Mouse (Mus musculus): Measurements from ENCODE around the gene Cntnap2. TPM values are rescaled to one million over a fixed set of nuclear protein-coding genes. Genes with fewer than 3 reads are reported as not detected.

Cntnap2 gene
- total RNA-seq, 2 experiments from 2014 or later = not detected

- no peak for ATAC-seq (replicated peaks; ENCODE audit: low FRiP score, poor library complexity, severe bottlenecking)
Measured at GRCm38 (mm10) chr6:45843736-45844135, 784.6 kb downstream of the Cntnap2 start.

- ATAC-seq (replicated peaks; ENCODE audit: low FRiP score, poor library complexity, severe bottlenecking) = no peak
Measured at GRCm38 (mm10) chr6:45871409-45871992, 812.3 kb downstream of the Cntnap2 start.

- no peak for ATAC-seq (replicated peaks; ENCODE audit: low FRiP score, poor library complexity, severe bottlenecking)
Measured at GRCm38 (mm10) chr6:45885486-45885885, 826.3 kb downstream of the Cntnap2 start.

GRCm38 (mm10) chr6:45887901-45888300, 828.7 kb downstream of the Cntnap2 start:
- ATAC-seq (replicated peaks; ENCODE audit: low FRiP score, poor library complexity, severe bottlenecking) = no peak

- ATAC-seq (replicated peaks; ENCODE audit: low FRiP score, poor library complexity, severe bottlenecking) = no peak
Measured at GRCm38 (mm10) chr6:45938263-45938662, 879.1 kb downstream of the Cntnap2 start.

GRCm38 (mm10) chr6:45938775-45939174, 879.6 kb downstream of the Cntnap2 start:
- no peak for ATAC-seq (replicated peaks; ENCODE audit: low FRiP score, poor library complexity, severe bottlenecking)

GRCm38 (mm10) chr6:45945144-45945985, 886.2 kb downstream of the Cntnap2 start:
- ATAC-seq (replicated peaks; ENCODE audit: low FRiP score, poor library complexity, severe bottlenecking) = no peak

- no peak for ATAC-seq (replicated peaks; ENCODE audit: low FRiP score, poor library complexity, severe bottlenecking)
Measured at GRCm38 (mm10) chr6:45954773-45955172, 895.6 kb downstream of the Cntnap2 start.

- no peak for ATAC-seq (replicated peaks; ENCODE audit: low FRiP score, poor library complexity, severe bottlenecking)
Measured at GRCm38 (mm10) chr6:45964494-45964893, 905.3 kb downstream of the Cntnap2 start.

- no peak for ATAC-seq (replicated peaks; ENCODE audit: low FRiP score, poor library complexity, severe bottlenecking)
Measured at GRCm38 (mm10) chr6:45974471-45975154, 915.5 kb downstream of the Cntnap2 start.

GRCm38 (mm10) chr6:45979171-45979570, 920.0 kb downstream of the Cntnap2 start:
- no peak for ATAC-seq (replicated peaks; ENCODE audit: low FRiP score, poor library complexity, severe bottlenecking)

GRCm38 (mm10) chr6:45988051-45988450, 928.9 kb downstream of the Cntnap2 start:
- no peak for ATAC-seq (replicated peaks; ENCODE audit: low FRiP score, poor library complexity, severe bottlenecking)

GRCm38 (mm10) chr6:45991086-45991485, 931.9 kb downstream of the Cntnap2 start:
- ATAC-seq (replicated peaks; ENCODE audit: low FRiP score, poor library complexity, severe bottlenecking) = no peak

GRCm38 (mm10) chr6:46022515-46023143, 963.5 kb downstream of the Cntnap2 start:
- ATAC-seq (replicated peaks; ENCODE audit: low FRiP score, poor library complexity, severe bottlenecking) = no peak

GRCm38 (mm10) chr6:46031821-46032594, 972.9 kb downstream of the Cntnap2 start:
- no peak for ATAC-seq (replicated peaks; ENCODE audit: low FRiP score, poor library complexity, severe bottlenecking)

- no peak for ATAC-seq (replicated peaks; ENCODE audit: low FRiP score, poor library complexity, severe bottlenecking)
Measured at GRCm38 (mm10) chr6:46033108-46033507, 974.0 kb downstream of the Cntnap2 start.

- no peak for ATAC-seq (replicated peaks; ENCODE audit: low FRiP score, poor library complexity, severe bottlenecking)
Measured at GRCm38 (mm10) chr6:46040671-46041070, 981.5 kb downstream of the Cntnap2 start.

GRCm38 (mm10) chr6:46080236-46080635, 1021.1 kb downstream of the Cntnap2 start:
- ATAC-seq (replicated peaks; ENCODE audit: low FRiP score, poor library complexity, severe bottlenecking) = no peak

GRCm38 (mm10) chr6:46081432-46081831, 1022.3 kb downstream of the Cntnap2 start:
- ATAC-seq (replicated peaks; ENCODE audit: low FRiP score, poor library complexity, severe bottlenecking) = no peak
